Mouse (Mus musculus): ENCODE data around the gene Cmpk2. TPM values are rescaled to one million over a fixed set of nuclear protein-coding genes. Genes with fewer than 3 reads are reported as not detected.

Gene Cmpk2
- polyA plus RNA-seq, 1 experiment = 28.8 TPM

DNA sequence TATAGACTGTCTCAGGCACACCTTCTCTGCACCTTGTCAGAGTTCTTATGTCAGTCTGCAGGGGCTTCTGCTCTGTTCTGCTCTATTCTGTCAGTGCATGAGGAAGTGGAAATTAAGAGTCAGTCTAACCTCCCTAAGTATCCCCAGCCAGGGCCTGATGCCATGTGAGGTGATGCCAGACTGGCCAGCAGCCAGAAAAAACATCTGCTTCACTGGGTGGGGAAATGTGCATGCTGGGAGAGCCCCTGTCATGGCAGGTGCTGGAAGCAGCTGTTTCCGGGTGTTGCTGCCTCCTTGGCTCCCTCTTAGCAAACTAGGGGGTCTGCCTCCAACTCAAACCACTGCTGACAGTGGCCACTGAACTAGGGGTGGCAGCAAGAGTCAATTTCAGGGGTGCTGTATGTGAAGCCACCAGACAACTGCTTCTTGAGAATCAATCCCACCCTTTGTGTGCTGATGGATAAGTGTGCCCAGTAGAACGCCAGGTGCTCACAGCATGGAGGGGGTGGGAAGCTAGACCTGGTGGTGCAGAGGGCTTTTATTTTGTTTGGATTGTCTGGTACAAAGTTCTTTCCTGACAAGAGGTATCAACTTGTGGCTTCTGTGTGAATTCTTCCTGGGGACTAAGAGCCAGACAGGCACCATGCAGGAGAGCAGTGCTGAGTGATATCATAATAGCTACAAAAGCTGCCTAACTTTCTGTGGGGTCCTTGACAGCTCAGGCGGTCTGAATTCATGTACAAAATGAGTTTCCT lies 56.1 kb downstream of the Cmpk2 start:
- Histone ChIP-seq H3K27ac (ENCODE audit: insufficient read depth, low read depth, low read length) (no peak overlapping the region), H3K4me3 (ENCODE audit: insufficient read depth, low read length) (no peak overlapping the region), H3K4me1 (ENCODE audit: control insufficient read depth, insufficient read depth, low read length) (no peaks in the 10 kb centered on the region)
- TF ChIP-seq POLR2A (IDR thresholded peaks at IDR 0.05; ENCODE audit: borderline replicate concordance, low read depth, low read length) (no peak), CTCF (IDR thresholded peaks at IDR 0.05; ENCODE audit: low read depth, low read length) (no peak)

GRCm38 (mm10) chr12:26525698-26526026 lies 56.7 kb downstream of the Cmpk2 start:
- TF ChIP-seq CTCF (IDR thresholded peaks at IDR 0.05; ENCODE audit: low read depth, low read length) (no peak), POLR2A (IDR thresholded peaks at IDR 0.05; ENCODE audit: borderline replicate concordance, low read depth, low read length) (no peak)
- Histone ChIP-seq H3K4me1 (ENCODE audit: control insufficient read depth, insufficient read depth, low read length) (no peaks in the 10 kb centered on the region), H3K27ac (ENCODE audit: insufficient read depth, low read depth, low read length) (no peak overlapping the region), H3K4me3 (ENCODE audit: insufficient read depth, low read length) (no peak overlapping the region)

Other genes starting within 250 kb of the Cmpk2 start
- gene Rnf144a, start 54.0 kb upstream of the Cmpk2 start, polyA plus RNA-seq (2012; ENCODE audit: insufficient read depth, insufficient read length, missing spikeins) = 0.17 and 0.21 TPM in 2 replicates
- 32.3 and 33.7 TPM in 2 replicates for gene Rsad2, start 12.8 kb upstream of the Cmpk2 start, polyA plus RNA-seq (2012; ENCODE audit: insufficient read depth, insufficient read length, missing spikeins)